In genomic region chr6:141041781-141042625, GRCm38 (mm10) we compare ENCODE assay signal across 10 mouse cellular contexts.
DNase-seq lines count a peak whose midpoint lies in the region; ATAC-seq and TF ChIP-seq lines count a peak whose summit lies in the region.
"Had no signal": no experiment of that assay in that cellular context is flagged by ENCODE, and none has a peak within 500 bp of the region (broad histone marks: within the 10 kb centered on the region; RNA-seq: fewer than 3 reads in every experiment).

No protein-coding gene starts in this region.

- no peaks in the 10 kb centered on the region for H3K27me3 ChIP-seq in hindbrain, postnatal 0 days (ENCODE audit: insufficient read depth, low read length)
- no peaks in the 10 kb centered on the region for H3K27me3 ChIP-seq in hindbrain, embryonic 16.5 days (replicated peaks; ENCODE audit: control insufficient read depth, insufficient read depth, low read length)
- no peaks in the 10 kb centered on the region for H3K27me3 ChIP-seq in kidney, embryonic 14.5 days (ENCODE audit: control insufficient read depth, insufficient read depth, low read length)
- H3K27me3 ChIP-seq: hindbrain, embryonic 15.5 days had no signal

- H3K36me3 ChIP-seq in hindbrain, postnatal 0 days (ENCODE audit: insufficient read depth, low read length), result no peaks in the 10 kb centered on the region
- H3K36me3 ChIP-seq in hindbrain, embryonic 16.5 days (ENCODE audit: control insufficient read depth, insufficient read depth, low read length), result no peaks in the 10 kb centered on the region
- no peaks in the 10 kb centered on the region for H3K36me3 ChIP-seq in kidney, embryonic 14.5 days (ENCODE audit: control insufficient read depth, insufficient read depth, low read length)
- H3K36me3 ChIP-seq: G1E; hindbrain, embryonic 15.5 days had no signal

- H3K4me2 ChIP-seq in hindbrain, postnatal 0 days (ENCODE audit: low read depth, low read length), result no peak overlapping the region
- no peak overlapping the region for H3K4me2 ChIP-seq in hindbrain, embryonic 16.5 days (ENCODE audit: low read length)
- H3K4me2 ChIP-seq in kidney, embryonic 14.5 days (replicated peaks; ENCODE audit: low read depth, low read length), result no peak overlapping the region
- H3K4me2 ChIP-seq: hindbrain, embryonic 15.5 days had no signal

- TF ChIP-seq CTCF in hindbrain, postnatal 0 days (IDR thresholded peaks at IDR 0.05; ENCODE audit: low read depth), result no peak

- H3K9me3 ChIP-seq in hindbrain, postnatal 0 days (ENCODE audit: low read length), result no peaks in the 10 kb centered on the region
- H3K9me3 ChIP-seq in hindbrain, embryonic 16.5 days (ENCODE audit: control insufficient read depth, low read length), result no peaks in the 10 kb centered on the region
- H3K9me3 ChIP-seq in kidney, embryonic 14.5 days (ENCODE audit: control insufficient read depth, low read length), result no peaks in the 10 kb centered on the region
- H3K9me3 ChIP-seq: hindbrain, embryonic 15.5 days had no signal

- 58% methylated on average over 16 of the region's 16 CpGs for WGBS in hindbrain, postnatal 0 days
- 62% methylated on average over 16 of the region's 16 CpGs for WGBS in hindbrain, embryonic 16.5 days
- WGBS in kidney, embryonic 14.5 days, result 58% methylated on average over 16 of the region's 16 CpGs

- H3K27ac ChIP-seq in hindbrain, postnatal 0 days, result no peak overlapping the region
- no peak overlapping the region for H3K27ac ChIP-seq in hindbrain, embryonic 16.5 days (ENCODE audit: low read depth, low read length)
- H3K27ac ChIP-seq in kidney, embryonic 14.5 days (ENCODE audit: low read depth, low read length), result peak overlapping the region; percentile 66
- H3K27ac ChIP-seq: hindbrain, embryonic 15.5 days had no signal

- H3K4me1 ChIP-seq in hindbrain, postnatal 0 days (ENCODE audit: insufficient read depth, low read length), result no peaks in the 10 kb centered on the region
- H3K4me1 ChIP-seq in hindbrain, embryonic 16.5 days (ENCODE audit: control insufficient read depth, insufficient read depth, low read depth, low read length), result no peaks in the 10 kb centered on the region
- H3K4me1 ChIP-seq in kidney, embryonic 14.5 days (ENCODE audit: control insufficient read depth, insufficient read depth, low read length), result no peaks in the 10 kb centered on the region
- H3K4me1 ChIP-seq: hindbrain, embryonic 15.5 days had no signal

- peak; percentile 63 for ATAC-seq in hindbrain, postnatal 0 days
- ATAC-seq in hindbrain, embryonic 16.5 days, result no peak
- ATAC-seq in kidney, embryonic 14.5 days (ENCODE audit: low FRiP score, low TSS enrichment), result peak; percentile 80

- DNase-seq in hindbrain, postnatal 0 days (ENCODE audit: low spot score), result peak; percentile 17
- DNase-seq in heart, adult 9 months (ENCODE audit: low spot score in 2 of 2), result peak; percentile 39 to 66
- peak; percentile 64 for DNase-seq in retina, postnatal 1 day
- no peak for DNase-seq in right cerebral cortex, postnatal 36 days (ENCODE audit: low spot score in 2 of 2)
- DNase-seq in frontal cortex, postnatal 14 days (ENCODE audit: low spot score in 2 of 2), result no peak
- DNase-seq in right cerebral cortex, postnatal 4 days, result no peak

- H3K9ac ChIP-seq in hindbrain, postnatal 0 days (replicated peaks; ENCODE audit: low read length), result no peak overlapping the region
- no peak overlapping the region for H3K9ac ChIP-seq in hindbrain, embryonic 16.5 days (ENCODE audit: low read depth, low read length)
- H3K9ac ChIP-seq in kidney, embryonic 14.5 days (ENCODE audit: low read depth, low read length), result no peak overlapping the region
- H3K9ac ChIP-seq: hindbrain, embryonic 15.5 days had no signal

- no peak overlapping the region for H3K4me3 ChIP-seq in hindbrain, postnatal 0 days (ENCODE audit: low read length)
- H3K4me3 ChIP-seq in hindbrain, embryonic 16.5 days (ENCODE audit: low read length), result no peak overlapping the region
- H3K4me3 ChIP-seq in kidney, embryonic 14.5 days (ENCODE audit: low read length), result no peak overlapping the region
- H3K4me3 ChIP-seq: hindbrain, embryonic 15.5 days had no signal

Comparison
In these comparisons a context has a peak if more than half of its experiments do, and no peak if none do; other contexts are left out.
1. DNase-seq: peak in hindbrain, postnatal 0 days (single experiment), heart, adult 9 months (2 of 2) and retina, postnatal 1 day (single experiment); none in right cerebral cortex, postnatal 36 days (0 of 2), frontal cortex, postnatal 14 days (0 of 2) and right cerebral cortex, postnatal 4 days (single experiment).